Mouse (Mus musculus) frontal cortex, postnatal 10 days (tissue): ENCODE measurements around the gene Focad.
A peak's percentile ranks its signal among the peaks of the same experiment; 100 is the strongest.

ENCODE experiments used
- DNase-seq, 2 experiments: peaks; one replicate each; pipeline ENCODE4 v3.0.0; 2022; ENCODE audit warnings: low spot score in 2 of 2, mixed read lengths in 1 of 2

Focad gene

DNA sequence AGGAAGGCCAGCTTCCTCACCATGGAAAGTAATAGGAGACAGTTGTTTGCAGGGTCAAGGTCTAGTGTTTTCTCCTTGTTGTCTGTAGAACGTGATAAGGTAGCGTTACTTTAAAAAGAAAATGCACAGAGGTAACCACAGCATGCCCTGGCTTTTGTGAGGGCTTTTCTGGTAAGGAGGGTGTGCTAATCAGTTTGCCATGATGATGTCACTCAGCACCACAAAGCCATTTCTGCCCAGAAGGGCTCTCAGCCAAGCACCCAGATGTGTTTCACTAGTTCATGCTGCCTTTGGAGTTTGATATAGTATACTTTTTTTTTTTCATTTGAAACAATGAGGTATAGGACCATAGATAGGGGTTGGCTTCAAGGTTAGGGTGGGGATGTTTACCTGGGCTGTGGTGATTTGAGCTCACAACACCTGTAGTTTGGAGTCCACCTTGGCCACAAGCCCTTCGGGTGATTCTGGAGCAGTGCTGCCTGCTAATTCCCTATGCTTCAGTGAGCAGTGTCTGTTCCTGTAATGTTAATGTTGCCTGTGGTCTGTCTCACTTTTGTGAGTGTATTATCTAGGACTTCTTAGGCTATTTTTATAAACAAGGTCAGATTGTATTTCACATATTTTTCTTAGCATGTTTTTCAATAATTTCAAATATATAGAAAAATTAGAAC, 61.2 kb downstream of the Focad start:
- DNase-seq: no peak

DNA sequence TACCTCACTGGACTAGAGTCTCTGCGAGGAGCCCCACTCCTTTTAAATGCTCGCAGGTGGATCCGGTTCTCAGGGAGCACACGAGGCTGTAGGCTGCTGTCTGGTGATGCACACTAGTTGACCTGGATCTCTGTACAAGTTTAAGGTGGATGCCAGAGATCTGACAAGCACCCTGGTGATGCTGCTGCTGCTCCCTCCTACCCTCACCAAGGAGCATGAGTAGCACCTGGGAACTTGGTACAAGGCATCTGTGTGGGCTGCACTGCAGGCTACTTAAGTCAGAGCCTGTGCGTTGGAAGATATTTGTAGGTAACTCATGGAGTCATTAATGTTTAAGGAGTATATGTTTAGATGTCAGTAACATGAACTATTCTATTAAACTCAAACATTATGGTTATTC, 62.5 kb downstream of the Focad start:
- DNase-seq: no peak

DNA sequence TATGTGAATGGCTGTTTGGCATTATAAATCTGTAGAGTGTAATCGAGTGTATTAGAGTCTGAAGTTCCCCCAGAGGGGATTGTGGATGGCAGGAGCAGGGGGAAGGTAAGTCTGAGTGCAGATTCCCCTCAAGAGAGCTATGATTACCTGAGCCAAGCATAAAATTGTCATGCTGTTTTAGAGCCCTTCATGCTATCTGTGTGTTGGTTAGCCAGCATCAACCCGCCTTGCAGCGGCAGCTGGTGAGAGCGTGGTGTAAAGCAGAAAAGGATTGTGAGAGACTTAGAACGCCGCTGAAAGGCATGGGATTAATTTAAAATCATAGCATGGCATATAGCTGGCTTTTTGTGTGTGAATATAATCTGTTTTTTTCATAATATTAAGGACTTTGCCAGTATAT, 63.2 kb downstream of the Focad start:
- DNase-seq: no peak

DNA sequence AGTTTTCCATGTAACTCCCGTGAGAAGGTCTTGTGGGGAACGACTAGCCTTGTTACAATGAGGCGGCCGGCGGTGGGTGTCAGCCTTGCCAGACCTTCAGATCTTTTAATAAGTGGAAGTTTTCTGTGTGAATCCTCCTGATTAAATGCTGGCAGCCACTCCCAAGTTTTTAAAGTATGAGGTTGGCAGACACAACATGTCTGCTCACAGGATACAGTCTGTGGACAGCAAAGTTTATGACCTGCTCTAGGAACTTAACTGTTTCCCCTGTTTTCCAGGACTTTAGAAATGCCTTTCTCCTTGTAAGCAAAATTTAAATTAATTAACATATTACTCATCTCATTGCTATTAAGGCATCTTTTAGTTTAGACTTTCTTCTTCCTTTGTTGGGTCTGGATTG, 64.8 kb downstream of the Focad start:
- DNase-seq: no peak

DNA sequence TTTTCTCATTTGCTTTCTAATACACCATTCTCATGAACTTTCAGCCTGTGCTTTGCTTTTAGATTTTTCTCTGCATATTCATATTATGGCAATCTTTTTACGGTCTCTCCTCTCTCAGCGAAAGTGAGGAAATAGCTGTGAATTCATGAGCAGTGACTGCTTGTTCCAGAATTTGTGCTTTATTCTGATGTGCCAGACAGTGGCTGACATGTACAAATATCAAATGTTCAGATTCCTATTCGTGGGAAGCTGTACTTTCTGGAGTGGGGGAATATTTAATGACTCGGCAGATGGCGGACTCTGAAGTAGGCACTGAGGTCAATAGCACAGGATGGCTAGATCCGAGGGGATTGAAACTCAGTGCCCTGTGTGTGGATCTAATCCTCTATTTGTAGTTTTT, 65.3 kb downstream of the Focad start:
- DNase-seq: no peak

DNA sequence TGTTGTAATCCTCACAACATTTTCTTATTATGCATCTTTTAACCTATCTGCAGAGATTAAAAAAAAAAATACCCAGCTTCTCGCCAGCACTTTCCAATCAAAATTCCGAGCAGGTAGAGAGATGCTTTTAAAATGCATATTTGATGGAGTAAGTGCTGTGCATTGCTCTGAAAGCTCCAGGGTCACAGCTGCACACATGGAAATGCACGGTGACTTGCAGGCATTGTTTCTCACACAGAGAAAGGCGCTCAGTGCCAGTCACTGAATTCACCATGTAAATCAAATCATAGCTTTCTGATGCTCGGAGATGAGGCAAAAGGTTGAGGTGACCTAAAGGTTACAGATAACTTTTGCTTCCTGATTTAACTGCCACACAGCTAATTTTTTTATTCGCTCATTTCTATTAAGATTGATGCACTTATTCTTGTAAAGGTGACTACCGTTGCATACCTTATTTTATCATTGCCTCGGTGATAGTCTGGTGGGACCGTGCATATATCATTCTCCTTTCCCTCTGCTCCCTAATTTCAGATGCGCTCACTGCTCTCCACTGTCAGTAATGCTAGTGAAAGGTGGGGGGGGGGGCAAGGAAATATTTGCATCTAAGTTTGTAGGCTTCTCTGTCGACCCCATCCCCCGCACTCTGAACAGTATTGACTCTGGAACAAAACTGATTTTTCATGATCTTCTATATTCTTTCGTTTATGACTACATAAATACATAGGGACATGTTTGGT, 69.2 kb downstream of the Focad start:
- no peak for DNase-seq

DNA sequence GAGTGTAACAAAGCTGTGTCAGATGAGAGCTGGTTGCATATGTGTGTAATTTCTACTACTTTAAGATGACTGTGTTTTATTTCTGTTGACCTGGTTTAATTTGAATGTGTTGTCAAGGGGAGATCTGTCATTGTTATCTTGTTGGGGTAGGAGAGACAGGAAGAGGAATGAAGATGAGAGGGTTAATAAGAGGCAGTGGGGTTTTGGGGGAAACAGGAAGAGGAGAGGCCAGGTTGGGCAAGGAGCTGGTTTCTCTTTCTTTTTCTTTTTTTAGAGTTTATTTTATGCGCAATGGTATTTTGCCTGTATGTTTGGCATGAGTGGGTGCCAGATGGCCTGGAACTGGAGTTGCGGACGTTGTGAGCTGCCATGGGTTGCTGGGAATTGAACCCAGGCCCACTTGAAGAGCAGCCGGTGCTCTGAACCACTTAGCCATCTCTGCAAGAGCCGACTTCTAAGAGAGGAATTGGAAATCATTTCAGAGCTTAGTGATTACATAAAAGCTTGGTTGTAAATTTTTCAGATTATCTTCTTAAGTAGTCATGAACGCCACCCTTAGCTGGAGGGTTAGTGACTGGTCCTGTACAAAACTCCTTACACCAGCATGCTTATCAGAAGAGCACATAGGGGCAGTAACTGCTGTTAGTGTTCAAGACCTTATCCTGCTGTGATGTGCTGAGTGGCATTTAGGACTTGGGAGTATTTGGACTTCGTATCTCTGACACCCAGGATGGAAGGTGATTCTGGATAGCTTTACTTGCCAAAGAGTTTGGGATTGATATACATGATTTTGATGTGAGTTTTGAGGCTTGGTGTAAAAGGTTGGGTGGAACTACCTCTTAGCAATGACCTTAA, 72.8 kb downstream of the Focad start:
- no peak for DNase-seq

DNA sequence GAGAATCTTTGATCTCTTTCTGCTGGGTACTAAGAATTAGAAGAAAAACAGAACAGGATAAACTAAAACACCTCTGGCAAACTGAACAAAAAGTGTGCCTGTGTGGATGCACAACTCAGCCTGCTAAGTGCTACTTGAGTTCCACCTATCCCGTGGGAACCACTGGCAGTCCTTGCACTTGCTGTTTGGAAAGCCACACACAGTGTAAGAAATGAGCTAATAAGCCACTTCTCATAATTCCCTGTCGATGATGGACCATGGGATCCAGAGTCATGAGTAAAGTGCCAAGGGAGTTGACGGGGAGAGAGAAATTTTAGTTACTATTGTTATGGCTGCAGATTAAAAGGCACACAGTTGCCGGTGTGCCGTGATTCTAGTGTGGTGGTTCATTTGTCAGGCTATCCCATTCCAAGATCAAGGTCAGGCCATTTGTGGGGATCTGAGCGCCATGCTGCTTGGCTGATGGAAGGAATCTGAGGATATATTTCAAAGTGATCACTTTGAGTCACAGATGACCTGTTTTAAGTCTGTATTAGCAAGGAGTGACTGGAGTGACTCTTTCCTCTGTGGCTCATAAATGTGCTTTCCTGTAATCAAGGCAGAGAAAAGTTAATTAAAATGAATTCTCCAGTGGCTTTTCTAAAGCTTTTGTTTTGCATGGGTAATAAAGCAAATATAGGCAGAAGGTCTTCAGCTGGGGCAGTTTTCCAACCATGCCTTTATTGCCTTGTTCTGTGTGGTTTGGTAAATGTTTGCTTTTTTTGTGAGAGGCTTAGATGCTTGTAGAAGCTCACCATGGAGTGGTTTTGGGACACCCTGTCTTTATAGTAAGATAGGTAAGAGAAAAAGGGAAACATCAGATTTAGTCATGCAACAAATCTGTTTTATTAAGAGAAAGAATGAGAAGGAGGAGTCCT, 80.9 kb downstream of the Focad start:
- no peak for DNase-seq

DNA sequence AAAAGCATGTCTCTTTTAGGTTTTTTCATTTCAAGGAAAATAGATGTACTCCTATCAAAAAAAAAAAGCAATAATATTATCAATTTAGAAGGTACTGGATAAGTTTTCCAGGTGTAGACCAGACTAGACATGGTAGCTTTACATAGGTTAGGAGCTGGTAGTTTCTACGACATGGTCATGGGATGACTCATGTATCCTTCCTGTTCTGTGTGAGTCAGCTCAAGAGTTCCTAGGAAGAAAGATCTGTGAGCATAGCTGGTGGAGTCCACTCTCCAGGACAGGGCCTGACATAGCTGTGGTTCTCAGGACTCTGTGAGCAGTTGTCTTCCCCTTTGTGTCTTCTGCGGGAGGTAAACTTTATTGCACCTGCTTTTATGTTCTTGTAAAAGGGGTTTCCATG, 84.9 kb downstream of the Focad start:
- no peak for DNase-seq

DNA sequence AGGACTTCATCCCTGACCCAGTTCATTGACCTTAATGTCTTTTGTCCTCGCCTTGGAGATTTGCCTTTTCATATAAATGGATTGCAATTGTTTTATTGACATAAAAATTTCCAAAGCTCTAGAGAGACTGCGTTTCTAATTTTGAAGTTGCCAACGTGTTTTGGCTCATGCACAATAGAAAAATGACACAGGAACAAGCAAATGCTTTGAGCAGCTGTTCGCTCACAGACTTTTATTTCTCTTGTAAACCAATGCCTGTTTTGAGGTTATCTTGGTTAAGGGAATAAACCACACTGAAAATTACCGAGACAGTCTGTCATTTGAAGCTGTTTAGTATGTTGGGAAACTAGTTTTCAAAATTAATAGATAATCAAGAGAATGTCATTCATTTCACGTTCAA, 89.9 kb downstream of the Focad start:
- DNase-seq: no peak

DNA sequence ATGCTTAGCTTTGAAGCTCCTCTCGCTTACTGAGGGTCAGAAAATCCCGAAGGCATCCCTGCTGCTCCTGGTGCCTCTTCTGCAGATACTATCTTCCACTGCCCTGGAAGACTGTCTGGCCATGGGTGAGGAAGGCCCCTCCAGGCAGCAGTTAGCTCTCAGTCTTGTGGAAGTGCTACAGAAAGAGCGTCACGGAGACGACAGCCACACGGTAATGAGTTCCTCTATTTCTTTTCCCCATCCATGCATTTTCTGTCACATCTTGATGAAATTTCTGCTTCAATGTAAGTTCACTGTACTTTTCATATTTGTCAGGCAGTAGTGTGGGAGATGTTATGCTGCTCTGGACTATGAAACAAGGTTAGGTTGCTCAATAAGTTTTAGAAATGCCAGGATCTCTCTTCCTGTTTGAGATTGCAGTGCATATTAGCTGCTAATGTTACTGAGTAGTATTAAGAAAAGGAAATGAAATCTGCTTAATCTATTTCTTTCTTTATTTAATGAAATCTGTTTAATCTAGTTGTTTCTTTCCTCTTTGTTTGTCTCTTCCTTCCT, 91.5 kb downstream of the Focad start:
- DNase-seq: no peak

DNA sequence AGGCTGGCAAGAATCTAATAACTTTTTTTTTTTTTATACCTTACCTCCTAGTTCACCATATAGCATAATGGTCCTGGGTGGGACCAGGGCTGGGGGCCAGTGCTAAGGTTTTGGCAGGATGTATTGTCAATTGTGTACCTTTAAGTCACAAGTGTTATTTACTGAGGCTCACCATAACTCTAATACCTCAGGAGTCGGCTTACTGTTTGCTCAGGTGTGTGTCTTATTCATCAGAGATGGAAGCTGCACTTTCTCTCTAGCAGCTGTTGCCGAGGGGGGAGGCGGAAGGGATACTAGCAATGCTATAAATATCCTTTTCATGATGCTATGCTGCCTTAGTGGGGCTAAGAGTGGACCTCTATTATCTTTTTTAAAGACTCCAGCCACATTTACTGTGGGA, 93.2 kb downstream of the Focad start:
- DNase-seq: no peak

DNA sequence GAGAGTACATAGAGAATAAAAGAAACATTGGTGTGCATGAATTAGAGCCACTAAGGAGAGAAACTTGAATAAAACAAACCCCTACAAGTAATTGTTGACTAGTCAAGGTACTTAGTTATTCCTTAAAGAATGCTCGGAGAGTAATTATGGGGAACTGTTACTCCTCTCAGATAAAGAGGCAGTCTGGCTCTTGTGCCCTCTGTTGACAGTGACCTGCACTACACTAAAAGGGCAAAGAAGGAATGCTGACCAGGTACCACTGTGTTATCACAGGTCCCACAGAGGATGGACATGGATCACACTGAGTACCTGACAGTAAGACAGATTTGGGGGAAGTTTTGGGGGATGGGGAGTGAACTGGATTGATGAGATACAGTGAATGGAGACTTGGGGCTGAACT, 95.1 kb downstream of the Focad start:
- no peak for DNase-seq

DNA sequence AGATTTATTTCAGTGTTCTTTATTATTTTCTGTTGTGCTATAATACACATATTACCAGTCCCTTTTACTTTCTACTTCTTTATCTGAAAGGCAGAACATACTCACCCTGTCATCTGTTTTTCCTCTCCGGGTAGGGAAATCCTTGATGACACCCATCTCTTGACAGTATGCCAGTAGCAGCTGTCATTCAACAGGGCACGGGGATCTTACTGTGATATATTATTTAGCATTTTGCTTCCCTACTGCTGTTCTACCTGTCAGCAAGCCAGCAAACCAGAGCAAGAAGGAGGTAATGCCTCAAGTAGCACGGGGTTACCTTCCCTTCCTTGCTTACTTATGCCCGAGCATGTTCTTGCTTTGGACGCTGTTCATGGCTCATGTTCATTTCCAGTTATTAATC, 99.8 kb downstream of the Focad start:
- no peak for DNase-seq

DNA sequence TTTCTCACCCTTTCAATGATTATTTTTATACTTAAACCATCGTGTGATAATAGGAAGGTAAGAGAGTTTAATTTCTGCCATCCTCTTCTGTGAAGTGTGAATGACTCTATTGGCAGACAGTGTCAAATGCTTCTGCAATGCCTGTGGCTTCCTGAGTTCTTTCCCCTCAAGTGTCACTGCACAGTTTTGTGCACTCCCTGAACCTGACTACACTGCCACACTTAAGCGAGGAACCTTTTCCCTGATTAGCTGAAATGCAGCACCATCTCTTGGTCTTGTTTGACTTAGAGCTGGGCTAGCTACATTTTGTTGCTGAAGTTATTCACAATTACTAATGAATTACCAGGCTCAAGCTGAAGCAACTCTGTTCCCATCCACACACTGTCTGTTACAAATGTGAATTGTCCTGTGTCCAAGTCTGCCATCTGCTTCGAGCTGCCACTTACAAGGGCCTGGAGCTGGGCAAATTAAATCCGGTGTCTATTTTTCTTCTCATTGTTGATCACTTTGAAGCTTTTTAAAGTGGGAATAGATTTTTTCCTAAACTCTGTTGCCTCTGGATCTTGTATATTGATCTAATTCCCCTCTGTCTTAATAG, 101.6 kb downstream of the Focad start:
- no peak for DNase-seq

DNA sequence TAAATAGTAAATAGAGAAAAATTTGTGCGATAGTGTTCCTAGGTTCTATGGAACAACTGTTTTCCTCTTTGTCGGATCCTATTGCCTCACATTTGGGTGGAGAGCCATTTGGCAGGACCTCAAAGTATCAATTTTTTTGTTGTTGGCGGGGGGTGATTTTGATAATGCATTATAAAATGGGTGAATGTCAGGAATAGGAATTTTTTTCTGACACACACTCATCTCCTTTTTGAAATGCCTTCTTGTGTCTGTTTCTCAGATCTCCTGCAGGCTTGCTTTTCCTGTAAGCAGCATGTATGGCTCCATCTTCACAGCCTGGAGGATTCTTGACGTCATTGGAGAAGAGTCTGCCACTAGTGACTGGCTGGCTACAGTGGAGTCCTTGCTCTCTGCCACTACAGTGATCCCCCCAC, 102.1 kb downstream of the Focad start:
- DNase-seq: no peak

DNA sequence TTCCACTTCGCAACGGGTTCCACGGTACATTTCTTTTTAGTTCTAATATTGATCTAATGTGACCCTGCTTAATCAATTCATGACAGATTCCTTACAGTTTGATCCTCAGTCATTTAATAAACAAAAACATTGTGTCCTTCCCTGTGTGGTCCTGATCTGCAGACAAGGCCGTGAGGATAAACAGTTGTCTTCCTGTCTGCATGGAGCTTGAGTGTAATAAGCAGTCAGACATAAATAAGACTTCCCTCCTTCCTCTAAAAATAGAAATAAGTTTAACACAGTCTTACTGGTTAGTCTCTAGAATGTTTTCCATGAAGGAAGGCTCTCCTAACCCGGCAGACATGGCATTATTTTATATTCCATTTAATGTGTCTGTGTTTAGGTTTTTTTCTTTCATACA, 102.8 kb downstream of the Focad start:
- no peak for DNase-seq

DNA sequence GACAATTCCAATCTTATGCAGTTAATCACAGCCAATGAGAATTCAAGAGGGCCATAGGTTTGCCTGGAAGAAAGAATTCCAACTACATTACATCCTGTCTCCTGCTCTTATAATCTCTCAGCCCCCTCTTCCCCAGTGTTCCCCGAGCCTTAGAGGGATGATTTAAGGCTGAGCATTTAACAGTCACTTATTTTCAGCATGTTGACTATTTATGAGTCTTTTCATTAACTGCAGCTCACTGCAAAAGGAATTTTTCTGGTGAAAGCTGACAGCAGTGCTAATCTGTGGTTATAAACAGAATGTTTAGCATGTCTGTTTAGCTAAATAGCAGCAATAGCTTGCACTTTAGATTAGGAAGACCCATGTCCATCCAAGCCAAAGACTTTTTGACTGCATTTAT, 104.8 kb downstream of the Focad start:
- DNase-seq: no peak

DNA sequence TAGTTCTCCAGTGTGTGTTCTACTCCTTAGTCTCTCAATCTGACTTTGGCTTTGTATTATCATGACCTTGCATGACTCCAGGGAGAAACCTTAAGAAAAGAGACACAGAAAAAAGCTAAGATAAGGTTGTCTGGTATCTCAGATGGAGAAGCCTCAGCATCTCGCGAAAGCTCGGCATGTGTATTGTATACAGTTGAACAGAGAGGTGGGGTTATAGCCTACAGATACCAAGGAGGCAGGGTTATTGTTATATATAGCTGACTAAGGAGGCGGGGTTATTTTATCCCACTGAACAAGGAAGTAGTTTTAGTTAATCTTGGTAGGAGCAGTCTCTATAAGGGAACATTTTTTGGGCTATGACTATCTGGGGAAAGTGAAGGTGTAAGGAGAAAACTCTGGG, 106.6 kb downstream of the Focad start:
- DNase-seq: no peak

DNA sequence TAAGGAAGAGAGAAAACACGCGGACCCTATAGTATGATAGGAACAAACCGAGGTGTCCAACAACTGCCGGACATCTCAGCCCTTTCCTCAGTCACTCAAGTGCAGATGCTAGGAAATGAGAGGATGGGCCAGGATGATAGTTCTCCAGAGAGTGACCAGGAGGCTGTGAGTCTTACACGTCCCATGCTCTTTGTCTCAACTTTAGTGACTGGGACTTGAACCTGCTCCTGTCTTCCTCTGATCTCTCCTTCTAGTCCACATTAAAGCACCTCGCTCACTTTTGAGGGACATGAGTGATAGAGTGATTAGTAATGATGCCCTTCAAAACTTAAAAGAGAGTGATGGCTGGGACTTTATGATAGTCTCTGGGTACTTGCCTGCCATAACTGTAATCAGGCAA, 114.2 kb downstream of the Focad start:
- no peak for DNase-seq

DNA sequence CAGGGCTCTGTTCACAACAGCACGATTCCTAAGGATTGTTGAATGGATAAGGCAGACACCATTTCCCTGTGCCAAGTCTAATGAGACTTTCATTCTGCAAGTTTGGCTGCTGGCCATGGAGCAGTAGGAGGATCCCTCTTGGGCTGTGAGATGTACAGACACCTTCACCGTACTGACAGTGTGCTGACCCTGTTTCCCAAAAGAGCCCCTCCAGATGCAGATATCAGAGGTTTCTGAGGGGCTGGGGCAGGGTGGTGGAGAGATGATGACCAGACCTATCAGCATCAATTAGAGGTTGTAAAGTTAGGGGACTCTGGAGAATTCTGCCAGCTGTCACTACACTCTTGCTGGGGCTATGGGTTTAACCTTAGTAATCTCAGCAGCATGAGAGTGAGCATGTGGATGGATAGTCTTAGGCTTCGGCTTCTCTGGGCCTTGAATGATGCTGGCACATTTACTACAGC, 115.0 kb downstream of the Focad start:
- peak; percentile 18 to 28 for DNase-seq
